Mouse (Mus musculus): ENCODE measurements around the gene Crip2.

DNA sequence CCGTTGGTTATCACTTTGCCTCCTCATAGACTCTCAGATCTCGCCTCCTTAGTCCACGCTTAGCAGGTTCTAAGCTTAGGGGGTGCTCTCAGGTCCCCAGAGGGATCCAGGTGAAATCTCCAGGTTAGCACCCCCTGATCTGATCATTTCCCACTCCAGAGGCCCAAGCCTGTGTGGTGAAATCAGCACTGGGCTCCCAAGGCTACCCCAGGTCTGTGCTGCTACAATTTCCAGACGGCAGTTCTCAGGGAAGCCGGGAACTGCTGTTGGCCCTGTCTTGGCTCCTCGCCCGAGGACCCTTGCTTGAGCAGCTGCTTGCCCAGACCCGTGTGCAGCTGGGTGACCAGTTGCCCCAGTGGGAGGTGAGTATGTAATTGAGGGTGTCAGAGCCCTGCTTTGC, 17.0 kb downstream of the Crip2 start:
- no peak for TF ChIP-seq CTCF (IDR thresholded peaks at IDR 0.05; ENCODE audit: insufficient read depth, low read length)
- no peak for TF ChIP-seq POLR2A (IDR thresholded peaks at IDR 0.05; ENCODE audit: borderline replicate concordance, extremely low read depth, low read depth, low read length)
